Comparison of ENCODE assay signal across 8 mouse cellular contexts in genomic region chr6:105677149-105678031, GRCm38 (mm10). TPM values are rescaled to one million over a fixed set of nuclear protein-coding genes. Genes with fewer than 3 reads are reported as not detected.
DNase-seq lines count a peak whose midpoint lies in the region; ATAC-seq and TF ChIP-seq lines count a peak whose summit lies in the region.

Cntn4 (plus strand) TSS chr6:105677660.

- ATAC-seq in heart, embryonic 13.5 days (ENCODE audit: extremely low read depth, insufficient number of reproducible peaks, low FRiP score, low TSS enrichment), result no peak
- peak; percentile 72 for ATAC-seq in embryonic facial prominence, embryonic 14.5 days (ENCODE audit: low read depth)
- no peak for ATAC-seq in intestine, postnatal 0 days
- peak; percentile 70; the same call in 1 of the 2 replicates for ATAC-seq in stomach, embryonic 14.5 days (ENCODE audit: insufficient number of reproducible peaks, insufficient read depth, low FRiP score, low read depth)

- no peak for TF ChIP-seq CTCF in intestine, postnatal 0 days (IDR thresholded peaks at IDR 0.05; ENCODE audit: low read depth)

- 3% methylated on average over 38 of the region's 40 CpGs for WGBS in heart, embryonic 13.5 days
- 3% methylated on average over 30 of the region's 40 CpGs for WGBS in embryonic facial prominence, embryonic 14.5 days
- 3% methylated on average over 40 of the region's 40 CpGs for WGBS in intestine, postnatal 0 days
- WGBS in stomach, embryonic 14.5 days, result 3% methylated on average over 37 of the region's 40 CpGs

- H3K4me2 ChIP-seq in heart, embryonic 13.5 days, result peak within 1 kb of the TSS; percentile 68
- H3K4me2 ChIP-seq in embryonic facial prominence, embryonic 14.5 days (ENCODE audit: low read depth, low read length), result peak within 1 kb of the TSS; percentile 69
- peak within 1 kb of the TSS; percentile 48 for H3K4me2 ChIP-seq in intestine, postnatal 0 days (replicated peaks; ENCODE audit: low read depth)
- H3K4me2 ChIP-seq in stomach, embryonic 14.5 days (replicated peaks; ENCODE audit: low read depth, low read length), result peak within 1 kb of the TSS; percentile 66

- H3K27me3 ChIP-seq in heart, embryonic 13.5 days (replicated peaks), result peaks cover 58% of the 10 kb centered on the region
- H3K27me3 ChIP-seq in embryonic facial prominence, embryonic 14.5 days (replicated peaks; ENCODE audit: control insufficient read depth, insufficient read depth, low read length), result peaks cover 52% of the 10 kb centered on the region
- peaks cover 13% of the 10 kb centered on the region for H3K27me3 ChIP-seq in intestine, postnatal 0 days (replicated peaks; ENCODE audit: control insufficient read depth, insufficient read depth, low read length)
- H3K27me3 ChIP-seq in stomach, embryonic 14.5 days (ENCODE audit: control insufficient read depth, insufficient read depth, low read length), result peaks cover 16% of the 10 kb centered on the region

- no peak within 1 kb of the TSS for H3K9ac ChIP-seq in heart, embryonic 13.5 days
- H3K9ac ChIP-seq in embryonic facial prominence, embryonic 14.5 days (ENCODE audit: low read depth, low read length), result peak within 1 kb of the TSS; percentile 34
- no peak within 1 kb of the TSS for H3K9ac ChIP-seq in intestine, postnatal 0 days (ENCODE audit: low read depth, low read length)
- no peak within 1 kb of the TSS; the same call in 1 of the 2 replicates for H3K9ac ChIP-seq in stomach, embryonic 14.5 days (replicated peaks; ENCODE audit: low read depth, low read length)

- H3K9me3 ChIP-seq in heart, embryonic 13.5 days, result no peaks in the 10 kb centered on the region
- no peaks in the 10 kb centered on the region for H3K9me3 ChIP-seq in embryonic facial prominence, embryonic 14.5 days (ENCODE audit: control insufficient read depth, low read length)
- H3K9me3 ChIP-seq in intestine, postnatal 0 days (ENCODE audit: control insufficient read depth), result no peaks in the 10 kb centered on the region
- no peaks in the 10 kb centered on the region for H3K9me3 ChIP-seq in stomach, embryonic 14.5 days (ENCODE audit: control insufficient read depth, low read depth, low read length)

- 0 out of 2 replicates have a peak, but pooled peaks cover 5% of the 10 kb centered on the region for H3K4me1 ChIP-seq in heart, embryonic 13.5 days
- H3K4me1 ChIP-seq in embryonic facial prominence, embryonic 14.5 days (ENCODE audit: control insufficient read depth, insufficient read depth, low read length), result peaks cover 4% of the 10 kb centered on the region
- H3K4me1 ChIP-seq in intestine, postnatal 0 days (replicated peaks; ENCODE audit: control insufficient read depth, insufficient read depth, low read length), result no peaks in the 10 kb centered on the region
- H3K4me1 ChIP-seq in stomach, embryonic 14.5 days (ENCODE audit: control insufficient read depth, insufficient read depth, low read length), result 0 out of 2 replicates have a peak, but pooled peaks cover 6% of the 10 kb centered on the region

- H3K27ac ChIP-seq in heart, embryonic 13.5 days (replicated peaks), result no peak within 1 kb of the TSS
- H3K27ac ChIP-seq in embryonic facial prominence, embryonic 14.5 days (replicated peaks; ENCODE audit: low read depth, low read length), result no peak within 1 kb of the TSS
- no peak within 1 kb of the TSS for H3K27ac ChIP-seq in intestine, postnatal 0 days (ENCODE audit: low read depth, low read length)
- no peak within 1 kb of the TSS for H3K27ac ChIP-seq in stomach, embryonic 14.5 days (ENCODE audit: low read length)

- peak within 1 kb of the TSS; percentile 45 for H3K4me3 ChIP-seq in heart, embryonic 13.5 days
- H3K4me3 ChIP-seq in embryonic facial prominence, embryonic 14.5 days (ENCODE audit: low read depth, low read length), result peak within 1 kb of the TSS; percentile 43
- H3K4me3 ChIP-seq in intestine, postnatal 0 days (ENCODE audit: low read depth, low read length), result 0 out of 2 replicates have a peak within 1 kb of the TSS, but pooled peaks have one; percentile 5
- peak within 1 kb of the TSS; percentile 31 for H3K4me3 ChIP-seq in stomach, embryonic 14.5 days (ENCODE audit: low read depth, low read length)

- no peaks in the 10 kb centered on the region for H3K36me3 ChIP-seq in heart, embryonic 13.5 days
- no peaks in the 10 kb centered on the region for H3K36me3 ChIP-seq in embryonic facial prominence, embryonic 14.5 days (ENCODE audit: control insufficient read depth, insufficient read depth, low read length)
- H3K36me3 ChIP-seq in intestine, postnatal 0 days (ENCODE audit: control insufficient read depth, insufficient read depth), result no peaks in the 10 kb centered on the region
- H3K36me3 ChIP-seq in stomach, embryonic 14.5 days (ENCODE audit: control insufficient read depth, insufficient read depth, low read length), result no peaks in the 10 kb centered on the region

- no peak for DNase-seq in heart, adult 8-10 months (ENCODE audit: low spot score)
- peak; percentile 67 for DNase-seq in R1 (ENCODE audit: low read depth, low spot score)
- peak; percentile 37 for DNase-seq in embryonic facial prominence, embryonic 14.5 days (ENCODE audit: low spot score)
- DNase-seq in lung, postnatal 4 days, result peak; percentile 6 to 39
- no peak for DNase-seq in spleen, postnatal 36 days (ENCODE audit: low spot score in 2 of 2)

RNA-seq across cellular contexts. Expression of gene Cntn4, which starts in this region (rescaled TPM):
- polyA plus RNA-seq in heart, embryonic 13.5 days (2015; fragmentation: Nextera tagmentation; extraction: Ambion mirVana), result 1.0 and 2.1 TPM in 2 replicates
- total RNA-seq in heart, adult 8-10 months (2022), result not detected
- polyA plus RNA-seq in embryonic facial prominence, embryonic 14.5 days (2014; fragmentation: Nextera tagmentation; extraction: Ambion mirVana), result 12.8 and 13.2 TPM in 2 replicates
- 0.08 and 0.13 TPM in 2 replicates for polyA plus RNA-seq in intestine, postnatal 0 days (2015; fragmentation: Nextera tagmentation; extraction: Ambion mirVana)
- 5.2 and 5.5 TPM in 2 replicates for polyA plus RNA-seq in stomach, embryonic 14.5 days (2014; fragmentation: Nextera tagmentation; extraction: Ambion mirVana)

Comparison
In these comparisons a context has a peak if more than half of its experiments do, and no peak if none do; other contexts are left out.
1. ATAC-seq: peak in embryonic facial prominence, embryonic 14.5 days (single experiment) and stomach, embryonic 14.5 days (single experiment); none in heart, embryonic 13.5 days (single experiment) and intestine, postnatal 0 days (single experiment).
2. DNase-seq: peak in R1 (single experiment), embryonic facial prominence, embryonic 14.5 days (single experiment) and lung, postnatal 4 days (2 of 2); none in heart, adult 8-10 months (single experiment) and spleen, postnatal 36 days (0 of 2).
3. Peak in every context shown above with its lines, with median percentiles within 50 percentile points of each other: H3K4me2 ChIP-seq and H3K4me3 ChIP-seq.